8 mouse cellular contexts compared by ENCODE assay signal in the genomic region with DNA sequence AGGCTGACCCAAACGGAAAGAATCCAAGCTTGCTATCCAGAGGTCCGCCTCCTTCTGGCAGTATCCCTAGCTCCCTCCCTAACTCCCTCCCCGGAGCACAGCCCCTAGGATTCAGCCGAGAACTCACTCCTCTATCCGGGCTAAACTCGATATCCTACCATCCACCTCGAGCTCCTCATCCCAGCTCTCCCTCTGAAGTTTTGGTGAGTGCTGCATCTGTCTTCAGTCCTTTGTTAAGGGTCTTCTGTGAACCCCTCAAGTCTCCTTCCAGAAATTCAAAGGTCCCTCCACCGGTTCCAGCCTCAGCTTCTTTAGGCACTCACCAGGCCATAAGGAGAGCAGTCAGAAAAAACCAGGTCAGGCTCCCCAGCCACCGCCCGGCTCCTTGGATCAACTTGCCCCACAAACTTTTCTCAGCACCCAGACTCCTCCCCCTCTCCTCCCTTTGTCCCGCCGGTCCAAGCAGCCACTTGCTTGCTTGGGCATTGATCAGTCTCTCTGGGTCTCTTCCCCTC. TPM values are rescaled to one million over a fixed set of nuclear protein-coding genes. Genes with fewer than 3 reads are reported as not detected.
A peak's percentile ranks its signal among the peaks of the same experiment; 100 is the strongest.
DNase-seq lines count a peak whose midpoint lies in the region; ATAC-seq and TF ChIP-seq lines count a peak whose summit lies in the region.

A gene (minus strand): TSS at position 432 of the 515 bp plus-strand sequence.

- 7% methylated on average over 12 of the region's 12 CpGs for WGBS in intestine, postnatal 0 days
- WGBS in stomach, embryonic 16.5 days: 4% methylated on average over 12 of the region's 12 CpGs

- H3K9me3 ChIP-seq in intestine, postnatal 0 days (ENCODE audit: control insufficient read depth): no peaks in the 10 kb centered on the region
- H3K9me3 ChIP-seq in stomach, embryonic 16.5 days (replicated peaks; ENCODE audit: control insufficient read depth, low read length): no peaks in the 10 kb centered on the region

- peak within 1 kb of the TSS; percentile 7; the same call in 1 of the 2 replicates for H3K9ac ChIP-seq in intestine, postnatal 0 days (ENCODE audit: low read depth, low read length)
- peak within 1 kb of the TSS; percentile 68 for H3K9ac ChIP-seq in stomach, embryonic 16.5 days (ENCODE audit: low read length)

- H3K27me3 ChIP-seq in intestine, postnatal 0 days (replicated peaks; ENCODE audit: control insufficient read depth, insufficient read depth, low read length): no peaks in the 10 kb centered on the region; the same call in 1 of the 2 replicates
- H3K27me3 ChIP-seq in stomach, embryonic 16.5 days (ENCODE audit: control insufficient read depth, insufficient read depth, low read length): no peaks in the 10 kb centered on the region

- ATAC-seq in intestine, postnatal 0 days: no peak
- ATAC-seq in stomach, embryonic 16.5 days (ENCODE audit: insufficient read depth, low FRiP score): peak; percentile 59; the same call in 1 of the 2 replicates

- peak within 1 kb of the TSS; percentile 40 for H3K4me2 ChIP-seq in intestine, postnatal 0 days (replicated peaks; ENCODE audit: low read depth)
- H3K4me2 ChIP-seq in stomach, embryonic 16.5 days (ENCODE audit: low read depth, low read length): peak within 1 kb of the TSS; percentile 49

- no peak within 1 kb of the TSS for H3K27ac ChIP-seq in intestine, postnatal 0 days (ENCODE audit: low read depth, low read length)
- H3K27ac ChIP-seq in stomach, embryonic 16.5 days (ENCODE audit: low read length): peak within 1 kb of the TSS; percentile 73

- TF ChIP-seq CTCF in intestine, postnatal 0 days (IDR thresholded peaks at IDR 0.05; ENCODE audit: low read depth): peak; percentile 33

- H3K4me3 ChIP-seq in intestine, postnatal 0 days (ENCODE audit: low read depth, low read length): peak within 1 kb of the TSS; percentile 12; the same call in 1 of the 2 replicates
- peak within 1 kb of the TSS; percentile 36 for H3K4me3 ChIP-seq in stomach, embryonic 16.5 days (replicated peaks; ENCODE audit: low read length)

- no peaks in the 10 kb centered on the region for H3K36me3 ChIP-seq in intestine, postnatal 0 days (ENCODE audit: control insufficient read depth, insufficient read depth)
- no peaks in the 10 kb centered on the region for H3K36me3 ChIP-seq in stomach, embryonic 16.5 days (ENCODE audit: control insufficient read depth, insufficient read depth, low read length)

- peak; percentile 69 for DNase-seq in lung, postnatal 10 days
- DNase-seq in lung, postnatal 14 days: no peak
- DNase-seq in forelimb bud, embryonic 11.5 days (ENCODE audit: low read depth, low spot score): peak; percentile 43
- no peak for DNase-seq in left cerebral cortex, adult 11 months (ENCODE audit: low spot score)
- DNase-seq in layer of hippocampus, postnatal 25 days (ENCODE audit: extremely low spot score in 1 of 2, low spot score in 1 of 2): no peak
- no peak for DNase-seq in adrenal gland, postnatal 14 days

- H3K4me1 ChIP-seq in intestine, postnatal 0 days (replicated peaks; ENCODE audit: control insufficient read depth, insufficient read depth, low read length): no peaks in the 10 kb centered on the region
- H3K4me1 ChIP-seq in stomach, embryonic 16.5 days (ENCODE audit: control insufficient read depth, insufficient read depth, low read length): peaks cover 19% of the 10 kb centered on the region; the same call in 1 of the 2 replicates

RNA-seq across cellular contexts. Expression of the gene that starts here (rescaled TPM):
- 0.63 and 0.65 TPM in 2 replicates for polyA plus RNA-seq in intestine, postnatal 0 days (2015; fragmentation: Nextera tagmentation; extraction: Ambion mirVana)
- 3.8 and 4.5 TPM in 2 replicates for polyA plus RNA-seq in stomach, embryonic 16.5 days (2015; fragmentation: Nextera tagmentation; extraction: Ambion mirVana)
- 1 to 10 TPM; 2.3 to 3.1 TPM for total RNA-seq in layer of hippocampus, postnatal 25 days (2021)
- total RNA-seq in adrenal gland, postnatal 14 days (2021): 0.19 TPM in 1 of 2 replicates, not detected in the other

Comparison
In these comparisons a context has a peak if more than half of its experiments do, and no peak if none do; other contexts are left out.
1. DNase-seq: peak in lung, postnatal 10 days (single experiment) and forelimb bud, embryonic 11.5 days (single experiment); none in lung, postnatal 14 days (single experiment), left cerebral cortex, adult 11 months (single experiment), layer of hippocampus, postnatal 25 days (0 of 2) and adrenal gland, postnatal 14 days (single experiment).